In the genomic region with DNA sequence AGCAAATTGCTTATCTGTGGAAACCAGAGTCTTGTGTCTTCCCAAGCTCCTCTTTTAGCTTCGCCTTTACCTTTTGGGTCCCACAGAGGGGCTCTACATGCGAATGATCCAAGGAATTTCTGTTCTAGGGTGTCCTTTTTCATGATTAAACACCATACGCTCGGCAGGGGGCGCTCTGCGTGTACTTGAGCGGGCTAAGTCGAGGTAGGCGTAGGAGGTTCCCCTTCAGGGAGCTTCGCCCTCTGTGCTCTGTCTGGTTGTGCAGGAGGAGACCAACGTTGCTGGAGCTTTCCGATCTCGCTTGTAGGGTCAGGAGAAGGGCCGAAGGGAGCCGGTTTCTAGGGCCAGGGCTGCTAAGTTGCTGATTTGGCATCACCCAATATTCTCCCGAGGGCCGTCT, we compare ENCODE assay signal across 9 mouse cellular contexts.
A peak's percentile ranks its signal among the peaks of the same experiment; 100 is the strongest.
DNase-seq lines count a peak whose midpoint lies in the region; ATAC-seq and TF ChIP-seq lines count a peak whose summit lies in the region.
"Had no signal": no experiment of that assay in that cellular context is flagged by ENCODE, and none has a peak within 500 bp of the region (broad histone marks: within the 10 kb centered on the region; RNA-seq: fewer than 3 reads in every experiment).

No protein-coding gene starts in this region.

- H3K4me2 ChIP-seq in embryonic facial prominence, embryonic 15.5 days (replicated peaks) = peak overlapping the region; percentile 23; the same call in 1 of the 2 replicates
- H3K4me2 ChIP-seq in heart, embryonic 16.5 days (ENCODE audit: low read depth, low read length) = no peak overlapping the region
- H3K4me2 ChIP-seq: hindbrain, embryonic 15.5 days had no signal

- peak; percentile 65 for DNase-seq in ES-E14 (ENCODE audit: low read depth, low spot score)
- DNase-seq in brain, adult 2 months (ENCODE audit: low read depth, low spot score) = peak; percentile 88
- peak; percentile 72 to 82 for DNase-seq in kidney, postnatal 25 days
- peak; percentile 41 to 55 for DNase-seq in lung, adult 18-20 months
- peak; percentile 84 for DNase-seq in right cerebral cortex, postnatal 14 days

- H3K4me3 ChIP-seq in ES-E14 (ENCODE audit: insufficient read depth in 1 of 2, low read depth in 1 of 2, low read length in 2 of 2, poor library complexity in 1 of 2, severe bottlenecking in 1 of 2) = no peak overlapping the region
- no peak overlapping the region for H3K4me3 ChIP-seq in embryonic facial prominence, embryonic 15.5 days (replicated peaks)
- no peak overlapping the region for H3K4me3 ChIP-seq in heart, embryonic 16.5 days (ENCODE audit: low read length)
- H3K4me3 ChIP-seq: hindbrain, embryonic 15.5 days had no signal

- H3K27me3 ChIP-seq in embryonic facial prominence, embryonic 15.5 days = peaks cover 3% of the 10 kb centered on the region; the same call in 1 of the 2 replicates
- H3K27me3 ChIP-seq in heart, embryonic 16.5 days (ENCODE audit: control insufficient read depth, insufficient read depth, low read length) = peaks cover 11% of the 10 kb centered on the region

- H3K9ac ChIP-seq in ES-E14 (ENCODE audit: insufficient read depth, low read depth, low read length, poor library complexity, severe bottlenecking) = no peak overlapping the region
- H3K9ac ChIP-seq in embryonic facial prominence, embryonic 15.5 days = no peak overlapping the region
- H3K9ac ChIP-seq in heart, embryonic 16.5 days (ENCODE audit: low read length) = no peak overlapping the region
- H3K9ac ChIP-seq: hindbrain, embryonic 15.5 days had no signal

- WGBS in embryonic facial prominence, embryonic 15.5 days = 9% methylated on average over 17 of the region's 17 CpGs
- WGBS in heart, embryonic 16.5 days = 9% methylated on average over 17 of the region's 17 CpGs

- H3K9me3 ChIP-seq in ES-E14 (ENCODE audit: control insufficient read depth, insufficient read depth, low read depth, low read length) = no peaks in the 10 kb centered on the region
- no peaks in the 10 kb centered on the region for H3K9me3 ChIP-seq in embryonic facial prominence, embryonic 15.5 days (replicated peaks)
- no peaks in the 10 kb centered on the region for H3K9me3 ChIP-seq in heart, embryonic 16.5 days (replicated peaks; ENCODE audit: control insufficient read depth, low read length)
- H3K9me3 ChIP-seq: hindbrain, embryonic 15.5 days had no signal

- H3K36me3 ChIP-seq in ES-E14 (ENCODE audit: control insufficient read depth, insufficient read depth, low read length, poor library complexity, severe bottlenecking) = no peaks in the 10 kb centered on the region
- H3K36me3 ChIP-seq in embryonic facial prominence, embryonic 15.5 days = no peaks in the 10 kb centered on the region
- no peaks in the 10 kb centered on the region for H3K36me3 ChIP-seq in heart, embryonic 16.5 days (ENCODE audit: control insufficient read depth, insufficient read depth)
- H3K36me3 ChIP-seq: hindbrain, embryonic 15.5 days had no signal

- no peaks in the 10 kb centered on the region for H3K4me1 ChIP-seq in ES-E14 (ENCODE audit: control insufficient read depth in 2 of 2, insufficient read depth in 2 of 2, low read length in 2 of 2, poor library complexity in 1 of 2)
- H3K4me1 ChIP-seq in embryonic facial prominence, embryonic 15.5 days = peaks cover 3% of the 10 kb centered on the region; the same call in 1 of the 2 replicates
- no peaks in the 10 kb centered on the region for H3K4me1 ChIP-seq in heart, embryonic 16.5 days (ENCODE audit: control insufficient read depth, insufficient read depth, low read length)

- no peak for ATAC-seq in embryonic facial prominence, embryonic 15.5 days (ENCODE audit: insufficient number of reproducible peaks, low FRiP score, low TSS enrichment, low read depth)
- 0 out of 2 replicates have a peak, but pooled peaks have one; percentile 28 for ATAC-seq in heart, embryonic 16.5 days (replicated peaks; ENCODE audit: extremely low read depth, insufficient read depth, low FRiP score)
- no peak for ATAC-seq in monocyte, adult 5-6 weeks (replicated peaks; ENCODE audit: insufficient number of reproducible peaks, low FRiP score, low TSS enrichment, poor library complexity, severe bottlenecking)

- H3K27ac ChIP-seq in ES-E14 (ENCODE audit: insufficient read depth, low read depth, low read length, poor library complexity, severe bottlenecking) = no peak overlapping the region
- no peak overlapping the region for H3K27ac ChIP-seq in embryonic facial prominence, embryonic 15.5 days (replicated peaks)
- no peak overlapping the region for H3K27ac ChIP-seq in heart, embryonic 16.5 days (ENCODE audit: low read length)
- H3K27ac ChIP-seq: hindbrain, embryonic 15.5 days had no signal

- in situ Hi-C loops in ES-E14 (cut with MboI; ENCODE audit: low sequenced_read_pairs in 2 of 2, unreplicated experiment in 2 of 2) = no loop called here

TF ChIP-seq in ES-E14, 5 proteins besides CTCF, POLR2A, EP300 and RAD21:
- TF ChIP-seq ZNF384 (IDR thresholded peaks at IDR 0.05; ENCODE audit: low read depth, low read length) = no peak
- peak; percentile 37; the same call in 1 of the 2 replicates for TF ChIP-seq ZC3H11A (IDR thresholded peaks at IDR 0.05; ENCODE audit: borderline replicate concordance, low read depth, low read length)
